Mouse (Mus musculus) olfactory bulb, adult 2 months (tissue): ENCODE results near the gene Aldh4a1.

Experiments
- CTCF ChIP-seq: fragments of 200-500 bp; IDR thresholded peaks from 2 replicates; pipeline ENCODE4 v1.5.1; 2012; ENCODE audit warnings: low read depth, mild to moderate bottlenecking, low read length, moderate library complexity; ENCODE audit not compliant: insufficient read depth
- POLR2A ChIP-seq: fragments of 200-500 bp; IDR thresholded peaks from 2 replicates; pipeline ENCODE4 v1.6.1; 2012; ENCODE audit warnings: mild to moderate bottlenecking, low read depth, low read length, moderate library complexity; ENCODE audit not compliant: insufficient read depth

DNA sequence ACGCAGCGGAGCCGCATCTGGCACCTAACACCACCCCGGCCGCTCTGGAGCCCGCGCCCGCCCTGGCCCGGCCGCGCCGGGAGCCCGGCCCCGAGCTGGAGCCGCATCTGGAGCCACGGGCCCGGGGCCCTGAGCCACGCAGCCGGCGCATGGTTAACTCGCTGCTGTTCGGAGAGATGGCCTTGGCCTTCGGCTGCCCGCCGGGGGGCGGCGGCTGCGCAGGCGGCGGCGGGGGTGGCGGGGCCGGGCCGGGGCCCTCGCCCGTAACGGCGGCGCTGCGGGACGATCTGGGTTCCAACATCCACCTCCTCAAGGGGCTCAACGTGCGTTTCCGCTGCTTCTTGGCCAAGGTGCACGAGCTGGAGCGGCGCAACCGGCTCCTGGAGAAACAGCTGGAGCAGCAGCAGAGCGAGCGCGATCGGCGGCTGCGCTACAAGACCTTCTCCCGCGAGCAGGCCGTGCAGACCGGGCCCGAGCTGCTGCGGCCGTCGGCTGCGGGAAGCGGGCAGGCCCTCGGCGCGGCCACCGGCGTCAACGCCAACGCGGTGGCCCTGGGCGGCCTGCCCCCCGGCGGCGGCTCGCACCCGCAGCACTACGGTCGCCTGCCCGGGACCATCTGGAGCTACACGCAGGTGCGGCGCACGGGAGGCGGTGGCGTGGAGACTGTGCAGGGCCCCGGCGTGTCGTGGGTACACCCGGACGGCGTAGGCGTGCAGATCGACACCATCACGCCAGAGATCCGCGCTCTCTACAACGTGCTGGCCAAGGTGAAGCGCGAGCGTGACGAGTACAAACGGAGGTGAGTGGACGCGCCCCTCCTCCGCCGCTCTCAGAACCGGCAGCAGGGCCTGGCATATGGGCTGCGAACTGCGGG is 47.6 kb upstream of the Aldh4a1 start:
- no peak for TF ChIP-seq CTCF
- TF ChIP-seq POLR2A = no peak
